Comparison of ENCODE assay signal across 8 mouse cellular contexts in the genomic region with DNA sequence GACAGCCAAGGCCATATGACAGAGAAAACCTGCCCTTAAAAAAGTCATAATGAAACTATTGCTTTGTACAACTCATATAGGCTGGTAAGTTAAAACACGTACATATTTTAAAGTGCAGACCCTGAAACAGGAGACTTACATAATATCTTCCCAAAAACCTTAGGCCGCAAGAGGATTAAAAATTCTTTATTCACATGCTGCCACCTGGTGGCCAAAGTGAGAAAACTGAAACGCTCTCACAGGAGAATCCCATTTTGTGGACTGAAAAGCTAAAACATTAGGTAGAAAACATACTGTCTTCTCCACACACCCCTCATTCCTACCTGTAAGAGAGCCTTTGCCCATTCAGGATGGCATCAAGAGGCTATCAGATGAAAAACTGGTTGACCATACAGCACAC. TPM values are rescaled to one million over a fixed set of nuclear protein-coding genes. Genes with fewer than 3 reads are reported as not detected.
DNase-seq lines count a peak whose midpoint lies in the region; ATAC-seq lines count a peak whose summit lies in the region.

No protein-coding gene starts in this region.

- WGBS in heart, embryonic 11.5 days (ENCODE audit: insufficient replicate concordance), result 18% methylated on average over 3 of the region's 3 CpGs
- WGBS in midbrain, embryonic 16.5 days, result 12% methylated on average over 3 of the region's 3 CpGs

- DNase-seq in heart, adult 8-10 months (ENCODE audit: low spot score), result peak; percentile 45
- DNase-seq in MEL-GATA-1-ER (ENCODE audit: extremely low read depth, low read depth), result peak; percentile 32
- DNase-seq in cerebellum, adult 9-10 months, result peak; percentile 69
- peak; percentile 54 to 66 for DNase-seq in heart, postnatal 36 days
- DNase-seq in layer of hippocampus, postnatal 25 days (ENCODE audit: extremely low spot score in 1 of 2, low spot score in 1 of 2), result peak; percentile 57 to 79

- no peak overlapping the region for H3K4me2 ChIP-seq in heart, embryonic 11.5 days
- no peak overlapping the region for H3K4me2 ChIP-seq in midbrain, embryonic 16.5 days (ENCODE audit: low read length)

- intact Hi-C loops in heart, postnatal 36 days (cut with DNase I), result loop anchor here (1.0 to 5.0 kb wide), 2 partner anchors 381 to 540 kb away; a partner anchor contains a TSS

- ATAC-seq in heart, embryonic 11.5 days (replicated peaks; ENCODE audit: insufficient number of reproducible peaks, low FRiP score, low TSS enrichment), result no peak
- peak; percentile 29; the same call in 1 of the 2 replicates for ATAC-seq in midbrain, embryonic 16.5 days
- no peak for ATAC-seq in erythroid progenitor cell, adult 5-6 weeks (replicated peaks; ENCODE audit: low FRiP score, poor library complexity, severe bottlenecking)

- H3K4me3 ChIP-seq in heart, embryonic 11.5 days (ENCODE audit: low read depth, low read length), result no peak overlapping the region
- H3K4me3 ChIP-seq in midbrain, embryonic 16.5 days (ENCODE audit: low read depth, low read length), result no peak overlapping the region

- H3K9ac ChIP-seq in heart, embryonic 11.5 days (ENCODE audit: low read depth, low read length), result no peak overlapping the region
- no peak overlapping the region for H3K9ac ChIP-seq in midbrain, embryonic 16.5 days (ENCODE audit: low read depth, low read length)

- no peaks in the 10 kb centered on the region; the same call in 1 of the 2 replicates for H3K4me1 ChIP-seq in heart, embryonic 11.5 days (ENCODE audit: control insufficient read depth, insufficient read depth, low read length)
- H3K4me1 ChIP-seq in midbrain, embryonic 16.5 days (ENCODE audit: control insufficient read depth, insufficient read depth, low read length), result no peaks in the 10 kb centered on the region; the same call in 1 of the 2 replicates

- H3K27ac ChIP-seq in heart, embryonic 11.5 days (ENCODE audit: low read depth, low read length), result no peak overlapping the region
- no peak overlapping the region for H3K27ac ChIP-seq in midbrain, embryonic 16.5 days (ENCODE audit: low read length)

- H3K27me3 ChIP-seq in heart, embryonic 11.5 days (ENCODE audit: control insufficient read depth, insufficient read depth, low read length), result no peaks in the 10 kb centered on the region
- H3K27me3 ChIP-seq in midbrain, embryonic 16.5 days (ENCODE audit: control insufficient read depth, insufficient read depth, low read depth, low read length), result no peaks in the 10 kb centered on the region

- H3K9me3 ChIP-seq in heart, embryonic 11.5 days (replicated peaks; ENCODE audit: control insufficient read depth, low read length), result no peaks in the 10 kb centered on the region
- H3K9me3 ChIP-seq in midbrain, embryonic 16.5 days (replicated peaks; ENCODE audit: control insufficient read depth, low read length, poor library complexity, severe bottlenecking), result no peaks in the 10 kb centered on the region

- H3K36me3 ChIP-seq in heart, embryonic 11.5 days (ENCODE audit: control insufficient read depth, insufficient read depth, low read length), result peaks cover 8% of the 10 kb centered on the region
- H3K36me3 ChIP-seq in midbrain, embryonic 16.5 days (ENCODE audit: control insufficient read depth, insufficient read depth, low read length), result peaks cover 2% of the 10 kb centered on the region; the same call in 1 of the 2 replicates

RNA-seq across cellular contexts. Expression of a gene that starts 21.1 kb away (rescaled TPM):
- 10 to 100 TPM; 14.8 to 20.0 (median 16.2) TPM for total RNA-seq in heart, adult 8-10 months (2022)
- 26.4 and 28.0 TPM in 2 replicates for polyA plus RNA-seq in heart, embryonic 11.5 days (2014; fragmentation: Nextera tagmentation; extraction: Ambion mirVana)
- 10 to 100 TPM; 14.2 to 15.8 TPM for total RNA-seq in heart, postnatal 36 days (2021)
- 10 to 100 TPM; 24.2 to 24.7 TPM for total RNA-seq in layer of hippocampus, postnatal 25 days (2021)
- polyA plus RNA-seq in midbrain, embryonic 16.5 days (2015; fragmentation: Nextera tagmentation; extraction: Ambion mirVana), result 46.7 and 50.6 TPM in 2 replicates
- total RNA-seq in erythroid progenitor cell, adult 5-6 weeks (2015; ENCODE audit: low replicate concordance), result 0.72 and 7.1 TPM in 2 replicates
- 1.0 and 2.3 TPM in 2 replicates for total RNA-seq in erythroid progenitor cell, adult 5-6 weeks (2017; ENCODE audit: low replicate concordance)

RNA-seq across cellular contexts. Expression of a gene that starts 40.0 kb away (rescaled TPM):
- 10 to 100 TPM; 46.8 to 94.6 (median 64.6) TPM for total RNA-seq in heart, adult 8-10 months (2022)
- polyA plus RNA-seq in heart, embryonic 11.5 days (2014; fragmentation: Nextera tagmentation; extraction: Ambion mirVana), result 317 and 358 TPM in 2 replicates
- total RNA-seq in heart, postnatal 36 days (2021), result 10 to 100 TPM; 78.1 to 79.8 TPM
- 100 to 1,000 TPM; 314 to 349 TPM for total RNA-seq in layer of hippocampus, postnatal 25 days (2021)
- polyA plus RNA-seq in midbrain, embryonic 16.5 days (2015; fragmentation: Nextera tagmentation; extraction: Ambion mirVana), result 659 and 720 TPM in 2 replicates
- total RNA-seq in erythroid progenitor cell, adult 5-6 weeks (2015; ENCODE audit: low replicate concordance), result 41.1 and 51.2 TPM in 2 replicates
- total RNA-seq in erythroid progenitor cell, adult 5-6 weeks (2017; ENCODE audit: low replicate concordance), result 69.0 and 75.1 TPM in 2 replicates
